Mouse (Mus musculus): ENCODE measurements around the gene Cdc42ep4. TPM values are rescaled to one million over a fixed set of nuclear protein-coding genes. Genes with fewer than 3 reads are reported as not detected.

Gene Cdc42ep4
- polyA plus RNA-seq, 1 experiment from 2014 or later = 51.6 TPM

- H3K36me3 ChIP-seq (ENCODE audit: control insufficient read depth, insufficient read depth, low read length) = peaks cover 18% of the 10 kb centered on the region
- ATAC-seq (ENCODE audit: insufficient number of reproducible peaks, insufficient read depth, low FRiP score, low read depth) = no peak
- no peak overlapping the region for H3K27ac ChIP-seq (ENCODE audit: low read length)
- WGBS = 76% methylated on average over 12 of the region's 12 CpGs
- no peak overlapping the region for H3K9ac ChIP-seq (replicated peaks; ENCODE audit: low read depth, low read length)
- no peak overlapping the region for H3K4me3 ChIP-seq (ENCODE audit: low read depth, low read length)
- H3K27me3 ChIP-seq (ENCODE audit: control insufficient read depth, insufficient read depth, low read length) = no peaks in the 10 kb centered on the region
- no peaks in the 10 kb centered on the region for H3K4me1 ChIP-seq (ENCODE audit: control insufficient read depth, insufficient read depth, low read length)
- no peaks in the 10 kb centered on the region for H3K9me3 ChIP-seq (ENCODE audit: control insufficient read depth, low read depth, low read length)
- no peak overlapping the region for H3K4me2 ChIP-seq (replicated peaks; ENCODE audit: low read depth, low read length)
These were observed 53.6 kb downstream of the Cdc42ep4 start for GRCm38 (mm10) chr11:113698013-113698545.

GRCm38 (mm10) chr11:113697571-113697970 is 54.1 kb downstream of the Cdc42ep4 start:
- H3K36me3 ChIP-seq (ENCODE audit: control insufficient read depth, insufficient read depth, low read length) = peaks cover 20% of the 10 kb centered on the region
- 77% methylated on average over 5 of the region's 5 CpGs for WGBS

GRCm38 (mm10) chr11:113691851-113692250 is 59.8 kb downstream of the Cdc42ep4 start:
- no peak for ATAC-seq (ENCODE audit: insufficient number of reproducible peaks, insufficient read depth, low FRiP score, low read depth)
- no peak overlapping the region for H3K27ac ChIP-seq (ENCODE audit: low read length)
- WGBS = 61% methylated on average over 3 of the region's 3 CpGs
- H3K9me3 ChIP-seq (ENCODE audit: control insufficient read depth, low read depth, low read length) = no peaks in the 10 kb centered on the region
- peaks cover 7% of the 10 kb centered on the region for H3K4me1 ChIP-seq (ENCODE audit: control insufficient read depth, insufficient read depth, low read length)
- H3K4me2 ChIP-seq (replicated peaks; ENCODE audit: low read depth, low read length) = no peak overlapping the region
- H3K27me3 ChIP-seq (ENCODE audit: control insufficient read depth, insufficient read depth, low read length) = no peaks in the 10 kb centered on the region
- no peak overlapping the region for H3K4me3 ChIP-seq (ENCODE audit: low read depth, low read length)
- H3K36me3 ChIP-seq (ENCODE audit: control insufficient read depth, insufficient read depth, low read length) = peaks cover 45% of the 10 kb centered on the region
- no peak overlapping the region for H3K9ac ChIP-seq (replicated peaks; ENCODE audit: low read depth, low read length)

More at GRCm38 (mm10) chr11:113697571-113697970, 54.1 kb downstream of the Cdc42ep4 start:
- no peak overlapping the region for H3K9ac ChIP-seq (replicated peaks; ENCODE audit: low read depth, low read length)
- no peaks in the 10 kb centered on the region for H3K4me1 ChIP-seq (ENCODE audit: control insufficient read depth, insufficient read depth, low read length)
- H3K27ac ChIP-seq (ENCODE audit: low read length) = no peak overlapping the region
- H3K27me3 ChIP-seq (ENCODE audit: control insufficient read depth, insufficient read depth, low read length) = no peaks in the 10 kb centered on the region
- no peak for ATAC-seq (ENCODE audit: insufficient number of reproducible peaks, insufficient read depth, low FRiP score, low read depth)
- H3K9me3 ChIP-seq (ENCODE audit: control insufficient read depth, low read depth, low read length) = no peaks in the 10 kb centered on the region
- H3K4me2 ChIP-seq (replicated peaks; ENCODE audit: low read depth, low read length) = no peak overlapping the region
- H3K4me3 ChIP-seq (ENCODE audit: low read depth, low read length) = no peak overlapping the region

- H3K9me3 ChIP-seq (ENCODE audit: control insufficient read depth, low read depth, low read length) = no peaks in the 10 kb centered on the region
- no peak overlapping the region for H3K27ac ChIP-seq (ENCODE audit: low read length)
- peaks cover 11% of the 10 kb centered on the region for H3K4me1 ChIP-seq (ENCODE audit: control insufficient read depth, insufficient read depth, low read length)
- ATAC-seq (ENCODE audit: insufficient number of reproducible peaks, insufficient read depth, low FRiP score, low read depth) = no peak
- WGBS = 83% methylated on average over 5 of the region's 5 CpGs
- no peak overlapping the region for H3K4me2 ChIP-seq (replicated peaks; ENCODE audit: low read depth, low read length)
- H3K36me3 ChIP-seq (ENCODE audit: control insufficient read depth, insufficient read depth, low read length) = peaks cover 45% of the 10 kb centered on the region
- H3K4me3 ChIP-seq (ENCODE audit: low read depth, low read length) = no peak overlapping the region
- no peak overlapping the region for H3K9ac ChIP-seq (replicated peaks; ENCODE audit: low read depth, low read length)
- no peaks in the 10 kb centered on the region for H3K27me3 ChIP-seq (ENCODE audit: control insufficient read depth, insufficient read depth, low read length)
These were observed 60.4 kb downstream of the Cdc42ep4 start for GRCm38 (mm10) chr11:113691318-113691717.

GRCm38 (mm10) chr11:113690506-113690905 is 61.2 kb downstream of the Cdc42ep4 start:
- Histone ChIP-seq H3K36me3 (ENCODE audit: control insufficient read depth, insufficient read depth, low read length) (peaks cover 45% of the 10 kb centered on the region), H3K9me3 (ENCODE audit: control insufficient read depth, low read depth, low read length) (no peaks in the 10 kb centered on the region), H3K27me3 (ENCODE audit: control insufficient read depth, insufficient read depth, low read length) (no peaks in the 10 kb centered on the region), H3K4me3 (ENCODE audit: low read depth, low read length) (no peak overlapping the region), H3K4me2 (replicated peaks; ENCODE audit: low read depth, low read length) (no peak overlapping the region), H3K4me1 (ENCODE audit: control insufficient read depth, insufficient read depth, low read length) (peaks cover 11% of the 10 kb centered on the region), H3K9ac (replicated peaks; ENCODE audit: low read depth, low read length) (no peak overlapping the region), H3K27ac (ENCODE audit: low read length) (no peak overlapping the region)
- ATAC-seq (ENCODE audit: insufficient number of reproducible peaks, insufficient read depth, low FRiP score, low read depth) = no peak
- 85% methylated on average over 12 of the region's 12 CpGs for WGBS

GRCm38 (mm10) chr11:113687031-113687430 is 64.7 kb downstream of the Cdc42ep4 start:
- no peak overlapping the region for H3K4me2 ChIP-seq (replicated peaks; ENCODE audit: low read depth, low read length)

GRCm38 (mm10) chr11:113684707-113685426 is 66.8 kb downstream of the Cdc42ep4 start:
- no peak for ATAC-seq (ENCODE audit: insufficient number of reproducible peaks, insufficient read depth, low FRiP score, low read depth)
- 40% methylated on average over 25 of the region's 25 CpGs for WGBS

More at GRCm38 (mm10) chr11:113687031-113687430, 64.7 kb downstream of the Cdc42ep4 start:
- H3K4me3 ChIP-seq (ENCODE audit: low read depth, low read length) = no peak overlapping the region
- H3K9ac ChIP-seq (replicated peaks; ENCODE audit: low read depth, low read length) = no peak overlapping the region
- peaks cover 22% of the 10 kb centered on the region for H3K36me3 ChIP-seq (ENCODE audit: control insufficient read depth, insufficient read depth, low read length)
- H3K27ac ChIP-seq (ENCODE audit: low read length) = no peak overlapping the region
- no peak for ATAC-seq (ENCODE audit: insufficient number of reproducible peaks, insufficient read depth, low FRiP score, low read depth)
- peaks cover 26% of the 10 kb centered on the region for H3K4me1 ChIP-seq (ENCODE audit: control insufficient read depth, insufficient read depth, low read length)
- H3K9me3 ChIP-seq (ENCODE audit: control insufficient read depth, low read depth, low read length) = no peaks in the 10 kb centered on the region
- 63% methylated on average over 2 of the region's 2 CpGs for WGBS
- no peaks in the 10 kb centered on the region for H3K27me3 ChIP-seq (ENCODE audit: control insufficient read depth, insufficient read depth, low read length)

GRCm38 (mm10) chr11:113683957-113684706 is 67.5 kb downstream of the Cdc42ep4 start, which contains the start of the genes Fam104a and D11Wsu47e:
Fam104a (minus strand) TSS chr11:113684155.
D11Wsu47e (plus strand) TSS chr11:113684412.
- peak; percentile 93 for ATAC-seq (ENCODE audit: insufficient number of reproducible peaks, insufficient read depth, low FRiP score, low read depth)

More at GRCm38 (mm10) chr11:113684707-113685426, 66.8 kb downstream of the Cdc42ep4 start:
- Histone ChIP-seq H3K4me2 (replicated peaks; ENCODE audit: low read depth, low read length) (peak overlapping the region; percentile 68), H3K4me1 (ENCODE audit: control insufficient read depth, insufficient read depth, low read length) (peaks cover 32% of the 10 kb centered on the region), H3K27me3 (ENCODE audit: control insufficient read depth, insufficient read depth, low read length) (no peaks in the 10 kb centered on the region), H3K9me3 (ENCODE audit: control insufficient read depth, low read depth, low read length) (no peaks in the 10 kb centered on the region), H3K4me3 (ENCODE audit: low read depth, low read length) (peak overlapping the region; percentile 87), H3K9ac (replicated peaks; ENCODE audit: low read depth, low read length) (peak overlapping the region; percentile 82), H3K27ac (ENCODE audit: low read length) (peak overlapping the region; percentile 95; the same call in 1 of the 2 replicates), H3K36me3 (ENCODE audit: control insufficient read depth, insufficient read depth, low read length) (peaks cover 18% of the 10 kb centered on the region)

More at GRCm38 (mm10) chr11:113683957-113684706, 67.5 kb downstream of the Cdc42ep4 start, which contains the start of the genes Fam104a and D11Wsu47e:
- H3K4me2 ChIP-seq (replicated peaks; ENCODE audit: low read depth, low read length) = peak within 1 kb of the TSS; percentile 68
- no peaks in the 10 kb centered on the region for H3K27me3 ChIP-seq (ENCODE audit: control insufficient read depth, insufficient read depth, low read length)
- H3K4me3 ChIP-seq (ENCODE audit: low read depth, low read length) = peak within 1 kb of the TSS; percentile 87
- H3K9me3 ChIP-seq (ENCODE audit: control insufficient read depth, low read depth, low read length) = no peaks in the 10 kb centered on the region
- H3K36me3 ChIP-seq (ENCODE audit: control insufficient read depth, insufficient read depth, low read length) = peaks cover 13% of the 10 kb centered on the region
- H3K9ac ChIP-seq (replicated peaks; ENCODE audit: low read depth, low read length) = peak within 1 kb of the TSS; percentile 82
- peaks cover 32% of the 10 kb centered on the region for H3K4me1 ChIP-seq (ENCODE audit: control insufficient read depth, insufficient read depth, low read length)
- WGBS = under 1% methylated on average over 70 of the region's 73 CpGs
- H3K27ac ChIP-seq (ENCODE audit: low read length) = peak within 1 kb of the TSS; percentile 95
